Mouse (Mus musculus) frontal cortex, adult (tissue): ENCODE measurements around the gene Klc3.

Experiments
- ATAC-seq: cut with Nextera tagmentation; 2 replicates; pipeline ENCODE4 v1.9.2; 2017; ENCODE audit warnings: mild to moderate bottlenecking, moderate library complexity, mixed read lengths; ENCODE audit not compliant: low TSS enrichment

The Klc3 gene

GRCm38 (mm10) chr7:19409753-19410152 is 5.8 kb upstream of the Klc3 start:
- ATAC-seq: no peak

- ATAC-seq: peak; percentile 50; the same call in 1 of the 2 replicates
Measured at GRCm38 (mm10) chr7:19405417-19405816, 1.5 kb upstream of the Klc3 start.

- ATAC-seq: no peak
Measured at GRCm38 (mm10) chr7:19404476-19404875, 572 bp upstream of the Klc3 start, which contains the start of gene Ckm. Gene Ckm (plus strand): TSS chr7:19404776.

- ATAC-seq: peak; percentile 54; the same call in 1 of the 2 replicates
Measured at GRCm38 (mm10) chr7:19402535-19403112, 1.3 kb downstream of the Klc3 start.

- ATAC-seq: no peak
Measured at GRCm38 (mm10) chr7:19400946-19401345, 3.0 kb downstream of the Klc3 start.

- no peak for ATAC-seq
Measured at GRCm38 (mm10) chr7:19399496-19400280, 4.2 kb downstream of the Klc3 start.

- no peak for ATAC-seq
Measured at GRCm38 (mm10) chr7:19394484-19394883, 9.4 kb downstream of the Klc3 start.

GRCm38 (mm10) chr7:19388699-19389413 is 15.0 kb downstream of the Klc3 start:
- 0 out of 2 replicates have a peak, but pooled peaks have one; percentile 39 for ATAC-seq

- no peak for ATAC-seq
Measured at GRCm38 (mm10) chr7:19383708-19384107, 20.2 kb downstream of the Klc3 start.

- ATAC-seq: peak; percentile 51; the same call in 1 of the 2 replicates
Measured at GRCm38 (mm10) chr7:19382166-19382541, 21.8 kb downstream of the Klc3 start.

GRCm38 (mm10) chr7:19381377-19382165 is 22.3 kb downstream of the Klc3 start, which contains the start of gene Ercc2:
Gene Ercc2 (plus strand): TSS chr7:19382010.
- peak; percentile 97 for ATAC-seq

GRCm38 (mm10) chr7:19378049-19378448 is 25.9 kb downstream of the Klc3 start:
- no peak for ATAC-seq

GRCm38 (mm10) chr7:19376019-19376418 is 27.9 kb downstream of the Klc3 start:
- no peak for ATAC-seq

- no peak for ATAC-seq
Measured at GRCm38 (mm10) chr7:19375368-19375767, 28.5 kb downstream of the Klc3 start.

- no peak for ATAC-seq
Measured at GRCm38 (mm10) chr7:19373367-19373766, 30.5 kb downstream of the Klc3 start.

GRCm38 (mm10) chr7:19369823-19370425 is 34.0 kb downstream of the Klc3 start:
- peak; percentile 81 for ATAC-seq

GRCm38 (mm10) chr7:19368380-19368779 is 35.5 kb downstream of the Klc3 start:
- ATAC-seq: no peak

GRCm38 (mm10) chr7:19365376-19365775 is 38.5 kb downstream of the Klc3 start:
- ATAC-seq: no peak

- ATAC-seq: no peak
Measured at GRCm38 (mm10) chr7:19363881-19364280, 40.0 kb downstream of the Klc3 start.

- no peak for ATAC-seq
Measured at GRCm38 (mm10) chr7:19362276-19362675, 41.6 kb downstream of the Klc3 start.

- no peak for ATAC-seq
Measured at GRCm38 (mm10) chr7:19361720-19362119, 42.2 kb downstream of the Klc3 start.
